Mouse (Mus musculus): ENCODE results near the gene Hmgb1. TPM values are rescaled to one million over a fixed set of nuclear protein-coding genes. Genes with fewer than 3 reads are reported as not detected.

Gene Hmgb1
- total and polyA plus RNA-seq, 2 experiments: 17.1 to 131 TPM

- Histone ChIP-seq H3K27me3 (ENCODE audit: control insufficient read depth, insufficient read depth, low read length) (no peaks in the 10 kb centered on the region), H3K27ac (replicated peaks; ENCODE audit: insufficient read depth, low read depth, low read length) (no peak overlapping the region), H3K4me1 (ENCODE audit: control insufficient read depth, insufficient read depth, low read length) (no peaks in the 10 kb centered on the region), H3K36me3 (ENCODE audit: control insufficient read depth, insufficient read depth, low read length) (no peaks in the 10 kb centered on the region), H3K9ac (ENCODE audit: low read depth, low read length) (no peak overlapping the region), H3K4me3 (ENCODE audit: insufficient read depth, low read depth, low read length) (no peak overlapping the region), H3K79me2 (ENCODE audit: control insufficient read depth, insufficient read depth, low read length) (no peaks in the 10 kb centered on the region)
- TF ChIP-seq CTCF (IDR thresholded peaks at IDR 0.05; ENCODE audit: low read depth, low read length) (peak; percentile 20; the same call in 1 of the 2 replicates), POLR2A (IDR thresholded peaks at IDR 0.05; ENCODE audit: extremely low read depth, insufficient read depth, low read length) (no peak)
- DNase-seq (ENCODE audit: extremely low read depth, low read depth, low spot score): peak; percentile 57
- 41% methylated on average over 1 of the region's 1 CpGs for WGBS
Measured at GRCm38 (mm10) chr5:149062833-149063232, 121.5 kb downstream of the Hmgb1 start.

GRCm38 (mm10) chr5:149053352-149054168 lies 130.7 kb downstream of the Hmgb1 start:
- peaks cover 13% of the 10 kb centered on the region for H3K36me3 ChIP-seq (ENCODE audit: control insufficient read depth, insufficient read depth, low read length)
- H3K4me1 ChIP-seq (ENCODE audit: control insufficient read depth, insufficient read depth, low read length): peaks cover 6% of the 10 kb centered on the region; the same call in 1 of the 2 replicates
- H3K27me3 ChIP-seq (ENCODE audit: control insufficient read depth, insufficient read depth, low read length): no peaks in the 10 kb centered on the region
- no peak overlapping the region for H3K27ac ChIP-seq (replicated peaks; ENCODE audit: insufficient read depth, low read depth, low read length)
- H3K4me3 ChIP-seq (ENCODE audit: insufficient read depth, low read depth, low read length): peak overlapping the region; percentile 25; the same call in 1 of the 2 replicates
- no peak for DNase-seq (ENCODE audit: extremely low read depth, low read depth, low spot score)
- H3K9ac ChIP-seq (ENCODE audit: low read depth, low read length): no peak overlapping the region
- WGBS: 13% methylated on average over 33 of the region's 34 CpGs
- H3K79me2 ChIP-seq (ENCODE audit: control insufficient read depth, insufficient read depth, low read length): no peaks in the 10 kb centered on the region
- TF ChIP-seq CTCF (IDR thresholded peaks at IDR 0.05; ENCODE audit: low read depth, low read length) (no peak), POLR2A (IDR thresholded peaks at IDR 0.05; ENCODE audit: extremely low read depth, insufficient read depth, low read length) (no peak)

GRCm38 (mm10) chr5:149052421-149053338 lies 131.6 kb downstream of the Hmgb1 start:
- H3K9ac ChIP-seq (ENCODE audit: low read depth, low read length): peak overlapping the region; percentile 99
- WGBS: under 1% methylated on average over 110 of the region's 110 CpGs
- peak overlapping the region; percentile 96 for H3K27ac ChIP-seq (replicated peaks; ENCODE audit: insufficient read depth, low read depth, low read length)
- H3K79me2 ChIP-seq (ENCODE audit: control insufficient read depth, insufficient read depth, low read length): no peaks in the 10 kb centered on the region
- H3K36me3 ChIP-seq (ENCODE audit: control insufficient read depth, insufficient read depth, low read length): peaks cover 13% of the 10 kb centered on the region
- TF ChIP-seq CTCF (IDR thresholded peaks at IDR 0.05; ENCODE audit: low read depth, low read length) (no peak), POLR2A (IDR thresholded peaks at IDR 0.05; ENCODE audit: extremely low read depth, insufficient read depth, low read length) (peak; percentile 79; the same call in 1 of the 2 replicates)
- peak overlapping the region; percentile 95 for H3K4me3 ChIP-seq (ENCODE audit: insufficient read depth, low read depth, low read length)
- no peaks in the 10 kb centered on the region for H3K27me3 ChIP-seq (ENCODE audit: control insufficient read depth, insufficient read depth, low read length)
- peak; percentile 91 for DNase-seq (ENCODE audit: extremely low read depth, low read depth, low spot score)
- H3K4me1 ChIP-seq (ENCODE audit: control insufficient read depth, insufficient read depth, low read length): peaks cover 6% of the 10 kb centered on the region; the same call in 1 of the 2 replicates

- DNase-seq (ENCODE audit: extremely low read depth, low read depth, low spot score): peak; percentile 53
- Histone ChIP-seq H3K4me3 (ENCODE audit: insufficient read depth, low read depth, low read length) (peak overlapping the region; percentile 95), H3K27me3 (ENCODE audit: control insufficient read depth, insufficient read depth, low read length) (no peaks in the 10 kb centered on the region), H3K4me1 (ENCODE audit: control insufficient read depth, insufficient read depth, low read length) (peaks cover 6% of the 10 kb centered on the region; the same call in 1 of the 2 replicates), H3K36me3 (ENCODE audit: control insufficient read depth, insufficient read depth, low read length) (peaks cover 15% of the 10 kb centered on the region), H3K79me2 (ENCODE audit: control insufficient read depth, insufficient read depth, low read length) (no peaks in the 10 kb centered on the region), H3K27ac (replicated peaks; ENCODE audit: insufficient read depth, low read depth, low read length) (peak overlapping the region; percentile 99), H3K9ac (ENCODE audit: low read depth, low read length) (peak overlapping the region; percentile 99)
- TF ChIP-seq POLR2A (IDR thresholded peaks at IDR 0.05; ENCODE audit: extremely low read depth, insufficient read depth, low read length) (0 out of 2 replicates have a peak, but pooled peaks have one; percentile 15), CTCF (IDR thresholded peaks at IDR 0.05; ENCODE audit: low read depth, low read length) (no peak)
- WGBS: under 1% methylated on average over 61 of the region's 120 CpGs
Measured at GRCm38 (mm10) chr5:149051571-149052420, 132.5 kb downstream of the Hmgb1 start.

GRCm38 (mm10) chr5:149051194-149051570 lies 133.1 kb downstream of the Hmgb1 start:
- DNase-seq (ENCODE audit: extremely low read depth, low read depth, low spot score): peak; percentile 89
- TF ChIP-seq CTCF (IDR thresholded peaks at IDR 0.05; ENCODE audit: low read depth, low read length): no peak
- TF ChIP-seq POLR2A (IDR thresholded peaks at IDR 0.05; ENCODE audit: extremely low read depth, insufficient read depth, low read length): peak; percentile 52; the same call in 1 of the 2 replicates
- Histone ChIP-seq H3K36me3 (ENCODE audit: control insufficient read depth, insufficient read depth, low read length) (peaks cover 21% of the 10 kb centered on the region), H3K27ac (replicated peaks; ENCODE audit: insufficient read depth, low read depth, low read length) (peak overlapping the region; percentile 99), H3K4me3 (ENCODE audit: insufficient read depth, low read depth, low read length) (peak overlapping the region; percentile 95), H3K27me3 (ENCODE audit: control insufficient read depth, insufficient read depth, low read length) (no peaks in the 10 kb centered on the region), H3K4me1 (ENCODE audit: control insufficient read depth, insufficient read depth, low read length) (peaks cover 6% of the 10 kb centered on the region; the same call in 1 of the 2 replicates), H3K79me2 (ENCODE audit: control insufficient read depth, insufficient read depth, low read length) (no peaks in the 10 kb centered on the region), H3K9ac (ENCODE audit: low read depth, low read length) (peak overlapping the region; percentile 99)
- under 1% methylated on average over 27 of the region's 27 CpGs for WGBS
